13 mouse cellular contexts compared by ENCODE assay signal in the genomic region with DNA sequence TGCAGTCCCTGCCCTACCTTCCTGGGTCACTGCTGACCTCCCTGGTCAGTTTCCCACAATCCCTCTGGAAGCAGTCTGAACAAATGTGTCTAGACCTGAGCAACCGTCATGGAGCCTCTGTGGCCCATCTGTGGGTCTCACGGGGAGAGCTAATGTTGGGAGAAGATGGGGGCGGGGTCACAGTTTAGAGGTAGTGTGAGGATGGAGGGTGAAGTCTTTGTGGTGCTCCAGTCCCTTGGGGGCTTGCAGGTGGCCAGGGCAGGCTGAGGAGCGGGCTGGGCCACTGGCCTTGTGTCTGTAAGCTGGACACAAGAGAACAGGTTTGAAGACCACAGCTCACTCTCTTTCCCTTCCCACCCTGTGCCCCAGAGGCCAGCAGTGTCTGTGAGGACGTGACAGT. TPM values are rescaled to one million over a fixed set of nuclear protein-coding genes. Genes with fewer than 3 reads are reported as not detected.
"Had no signal": no experiment of that assay in that cellular context is flagged by ENCODE, and none has a peak within 500 bp of the region (broad histone marks: within the 10 kb centered on the region; RNA-seq: fewer than 3 reads in every experiment).

No protein-coding gene starts in this region.

- H3K27me3 ChIP-seq: limb, embryonic 15.5 days had no signal

- H3K9me3 ChIP-seq: limb, embryonic 15.5 days; midbrain, embryonic 10.5 days had no signal

- H3K4me1 ChIP-seq: limb, embryonic 15.5 days had no signal

- H3K4me3 ChIP-seq: limb, embryonic 15.5 days; midbrain, embryonic 10.5 days had no signal

- DNase-seq: kidney, adult 8-10 months; layer of hippocampus, adult 9-11 months; layer of hippocampus, postnatal 36 days; midbrain, embryonic 14.5 days; right cerebral cortex, adult 18-20 months; right cerebral cortex, postnatal 25 days; thymus, adult 2 months; thymus, postnatal 25 days had no signal

- H3K9ac ChIP-seq: limb, embryonic 15.5 days; liver, embryonic 14.5 days had no signal

- H3K4me2 ChIP-seq: limb, embryonic 15.5 days had no signal

- H3K27ac ChIP-seq: limb, embryonic 15.5 days; liver, embryonic 14.5 days; midbrain, embryonic 10.5 days; stomach, postnatal 0 days had no signal

- H3K36me3 ChIP-seq: limb, embryonic 15.5 days; midbrain, embryonic 10.5 days had no signal

RNA-seq across cellular contexts. Expression of gene Rd3, which starts 31.4 kb away (rescaled TPM):
- polyA plus RNA-seq: limb, embryonic 11.5 days had no signal
